Mouse (Mus musculus) forebrain, embryonic 14.5 days (tissue): ENCODE measurements around the gene Zfp786. TPM values are rescaled to one million over a fixed set of nuclear protein-coding genes. Genes with fewer than 3 reads are reported as not detected.
"Not testable (repeated sequence)": the region's sequence is repeated elsewhere in the genome, so short reads cannot be mapped to it uniquely, and the experiment has no call there.

Experiments
- ATAC-seq: fragments of 200-750 bp; cut with Nextera tagmentation; 2 replicates; pipeline ENCODE4 v1.8.0; 2017; ENCODE audit warnings: mild to moderate bottlenecking, moderate library complexity
- DNase-seq: peaks from one replicate; pipeline ENCODE4 v3.0.0-alpha.2; 2015; ENCODE audit warnings: low spot score
- H3K27ac ChIP-seq: fragments of 300-500 bp; sonication (generic); 2 replicates; pipeline ENCODE4 v1.5.1; 2014; ENCODE audit warnings: low read depth, mild to moderate bottlenecking, control low read depth, low read length, moderate library complexity
- H3K27me3 ChIP-seq: fragments of 300-500 bp; sonication (generic); replicated peaks from 2 replicates; pipeline ENCODE4 v1.6.1; 2014; ENCODE audit warnings: low read length, control low read depth, mixed read lengths; ENCODE audit not compliant: control insufficient read depth, insufficient read depth
- H3K36me3 ChIP-seq: fragments of 300-500 bp; sonication (generic); 2 replicates; pipeline ENCODE4 v1.6.1; 2014; ENCODE audit warnings: low read length, control low read depth; ENCODE audit not compliant: control insufficient read depth, insufficient read depth
- H3K4me1 ChIP-seq: fragments of 300-500 bp; sonication (generic); 2 replicates; pipeline ENCODE4 v1.6.1; 2014; ENCODE audit warnings: antibody characterized with exemption, low read length, control low read depth; ENCODE audit not compliant: control insufficient read depth, insufficient read depth
- H3K4me2 ChIP-seq: fragments of 300-500 bp; sonication (generic); 2 replicates; pipeline ENCODE4 v1.6.1; 2014; ENCODE audit warnings: mild to moderate bottlenecking, control low read depth, low read length
- H3K4me3 ChIP-seq: fragments of 300-500 bp; sonication (generic); 2 replicates; pipeline ENCODE4 v1.5.1; 2014; ENCODE audit warnings: low read depth, low read length, control low read depth
- H3K9ac ChIP-seq: fragments of 300-500 bp; sonication (generic); 2 replicates; pipeline ENCODE4 v1.6.1; 2014; ENCODE audit warnings: mild to moderate bottlenecking, low read length, control low read depth, moderate library complexity
- H3K9me3 ChIP-seq: fragments of 300-500 bp; sonication (generic); replicated peaks from 2 replicates; pipeline ENCODE4 v1.6.1; 2016; ENCODE audit warnings: low read length, control low read depth, mixed read lengths; ENCODE audit not compliant: control insufficient read depth
- WGBS: fragments of 180-500 bp; shearing (Covaris S2); extraction: QIAGEN DNeasy Blood & Tissue Kit; methylation state at CpG from one replicate; pipeline ENCODE4 v1.1.7; 2014; 5-methylcytosine and 5-hydroxymethylcytosine counted together
- microRNA counts: library from miRNA; unstranded; fragments of <30 nt; microRNA quantifications from one replicate; lab custom pipeline; 2016
- microRNA-seq: library from miRNA; unstranded; fragments of <30 nt; microRNA quantifications from one replicate; pipeline ENCODE4, GENCODE M21; 2016
- polyA plus RNA-seq: library from polyadenylated mRNA; unstranded; fragments of >200 nt; fragmentation: Nextera tagmentation; extraction: Ambion mirVana; gene quantifications from 2 replicates; pipeline ENCODE4 v1.2.1, GENCODE M21; 2014

Gene Zfp786
- polyA plus RNA-seq, 1 experiment from 2014 or later = 10.6 TPM

DNA sequence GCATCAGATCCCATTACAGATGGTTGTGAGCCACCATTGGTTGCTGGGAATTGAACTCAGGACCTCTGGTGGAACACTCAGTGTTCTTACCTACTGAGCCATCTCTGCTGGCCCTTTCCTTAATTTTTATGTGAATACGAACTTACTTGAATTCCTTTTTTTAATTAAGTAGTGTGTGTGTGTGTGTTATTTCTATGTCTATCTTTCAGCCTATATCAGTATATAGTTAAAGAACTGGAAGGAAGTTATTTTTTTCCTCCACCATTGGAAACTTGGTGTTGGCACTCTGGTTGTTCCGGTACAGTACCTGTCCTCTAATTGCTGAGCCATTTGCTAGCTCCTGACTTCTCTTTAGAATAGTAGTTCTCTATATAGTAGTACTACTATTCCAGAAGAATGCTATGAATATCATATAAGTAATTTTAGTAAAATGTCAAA, 50.1 kb downstream of the Zfp786 start:
- Histone ChIP-seq H3K4me2 (peak overlapping the region; percentile 35), H3K4me1 (no peaks in the 10 kb centered on the region), H3K4me3 (peak overlapping the region; percentile 43), H3K36me3 (no peaks in the 10 kb centered on the region), H3K9ac (no peak overlapping the region; the same call in 1 of the 2 replicates), H3K9me3 (0 out of 2 replicates have a peak, but pooled peaks cover 2% of the 10 kb centered on the region), H3K27me3 (no peaks in the 10 kb centered on the region), H3K27ac (no peak overlapping the region)
- WGBS = 10% methylated on average over 2 of the region's 2 CpGs
- DNase-seq (peak; percentile 27), ATAC-seq (no peak)

DNA sequence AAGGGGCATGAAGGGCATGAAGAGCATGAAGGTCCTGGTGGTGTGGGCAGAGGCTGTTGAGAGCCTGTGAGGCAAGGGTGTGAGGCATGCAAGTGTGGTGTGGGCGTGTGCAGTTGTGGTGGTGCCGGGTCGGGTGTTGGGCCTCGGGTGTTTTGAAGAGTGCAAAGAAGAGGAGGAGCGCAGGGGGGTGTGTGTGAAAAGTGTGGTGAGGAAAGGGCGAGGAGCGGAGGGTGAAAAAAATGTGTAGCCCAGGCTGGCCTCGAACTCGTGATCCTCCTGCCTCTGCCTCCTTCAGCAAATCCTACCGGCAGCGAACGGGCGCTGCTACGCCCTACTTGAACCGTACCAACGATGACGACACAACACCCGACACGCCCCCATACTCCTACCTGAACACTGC, 58.9 kb downstream of the Zfp786 start:
- peak; percentile 54 for ATAC-seq
- H3K4me2 ChIP-seq = not testable (repeated sequence)

DNA sequence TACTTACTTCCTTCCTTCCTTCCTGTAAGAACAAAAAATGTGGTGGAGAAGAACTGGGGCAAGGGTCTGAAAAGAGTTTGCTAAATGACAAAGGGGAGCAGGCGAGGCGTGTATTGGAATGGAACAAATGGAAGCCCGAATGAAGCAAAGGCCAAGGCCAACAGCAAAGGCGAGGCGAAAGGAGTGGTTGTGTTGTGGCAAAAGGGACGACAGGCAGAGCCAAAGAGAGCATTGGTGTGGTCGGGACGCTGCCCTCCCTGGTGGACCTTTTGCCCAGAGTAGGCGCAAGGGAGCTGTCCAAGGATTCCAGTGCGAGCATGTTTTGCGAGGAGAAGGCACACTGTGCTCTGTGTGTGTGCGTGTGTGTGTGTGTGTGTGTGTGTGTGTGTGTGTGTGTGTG, 59.6 kb downstream of the Zfp786 start:
- whole genome bisulfite sequencing = 78% methylated on average over 12 of the region's 12 CpGs
- not testable (repeated sequence) for H3K4me3 ChIP-seq, ATAC-seq, H3K4me1 ChIP-seq, DNase-seq, H3K36me3 ChIP-seq, H3K27ac ChIP-seq, H3K4me2 ChIP-seq, H3K9ac ChIP-seq, H3K27me3 ChIP-seq, H3K9me3 ChIP-seq

More for the DNA sequence above, 58.9 kb downstream of the Zfp786 start:
- 0 out of 2 replicates have a peak overlapping the region, but pooled peaks have one; percentile 14 for H3K4me3 ChIP-seq
- H3K4me1 ChIP-seq, H3K9ac ChIP-seq, DNase-seq, H3K27me3 ChIP-seq, H3K36me3 ChIP-seq, H3K27ac ChIP-seq, H3K9me3 ChIP-seq: not testable (repeated sequence)
- WGBS = 79% methylated on average over 7 of the region's 19 CpGs

DNA sequence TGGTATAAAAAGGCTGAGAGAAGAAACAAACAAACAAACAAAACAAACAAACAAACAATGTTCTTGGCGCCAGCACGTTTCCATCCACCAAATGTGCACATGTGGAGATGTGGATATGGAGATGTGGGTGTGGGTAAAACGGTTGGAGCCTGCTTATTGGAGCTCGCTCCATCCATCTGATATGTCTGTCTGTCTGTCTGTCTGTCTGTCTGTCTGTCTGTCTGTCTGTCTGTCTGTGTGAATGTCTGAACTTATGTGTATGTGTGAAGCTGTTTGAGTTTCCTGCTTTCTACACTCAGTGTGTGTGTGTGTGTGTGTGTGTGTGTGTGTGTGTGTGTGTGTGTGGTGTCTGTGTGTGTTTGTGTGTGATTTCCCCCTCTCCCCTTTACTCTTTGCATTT, 60.8 kb downstream of the Zfp786 start:
- H3K4me1 ChIP-seq, H3K4me3 ChIP-seq, H3K27me3 ChIP-seq, H3K36me3 ChIP-seq, H3K27ac ChIP-seq, DNase-seq, H3K9me3 ChIP-seq, H3K9ac ChIP-seq, ATAC-seq, H3K4me2 ChIP-seq: not testable (repeated sequence)
- 74% methylated on average over 4 of the region's 4 CpGs for WGBS

MicroRNA genes within 50 kb of the gene (microRNA counts, 519-probe panel; counts per million panel counts)
- microRNA mmu-miR-704 (lab: Ali Mortazavi, UCI) = not detected

Small RNA genes lying within 50 kb of the gene (microRNA-seq; reads per million reads assigned to microRNA genes)
- not detected for gene Mir704

Other genes with a start within 250 kb of the Zfp786 start
- 130 and 142 TPM in 2 replicates for gene Ezh2, start 235.5 kb downstream of the Zfp786 start, polyA plus RNA-seq
- 136 and 157 TPM in 2 replicates for gene Pdia4, start 17.4 kb downstream of the Zfp786 start, polyA plus RNA-seq
- gene Zfp398, start 4.8 kb upstream of the Zfp786 start, polyA plus RNA-seq = 9.1 and 15.4 TPM in 2 replicates
- 12.5 and 18.0 TPM in 2 replicates for gene Zfp282, start 46.3 kb upstream of the Zfp786 start, polyA plus RNA-seq
- gene Zfp212, start 89.6 kb upstream of the Zfp786 start, polyA plus RNA-seq = 12.1 and 14.0 TPM in 2 replicates
- gene Zfp956, start 122.5 kb upstream of the Zfp786 start, polyA plus RNA-seq = 16.0 and 18.8 TPM in 2 replicates
- gene Zfp777, start 218.0 kb upstream of the Zfp786 start, polyA plus RNA-seq = 7.5 and 8.0 TPM in 2 replicates